Mouse (Mus musculus): ENCODE measurements around the gene Ankrd54.

DNA sequence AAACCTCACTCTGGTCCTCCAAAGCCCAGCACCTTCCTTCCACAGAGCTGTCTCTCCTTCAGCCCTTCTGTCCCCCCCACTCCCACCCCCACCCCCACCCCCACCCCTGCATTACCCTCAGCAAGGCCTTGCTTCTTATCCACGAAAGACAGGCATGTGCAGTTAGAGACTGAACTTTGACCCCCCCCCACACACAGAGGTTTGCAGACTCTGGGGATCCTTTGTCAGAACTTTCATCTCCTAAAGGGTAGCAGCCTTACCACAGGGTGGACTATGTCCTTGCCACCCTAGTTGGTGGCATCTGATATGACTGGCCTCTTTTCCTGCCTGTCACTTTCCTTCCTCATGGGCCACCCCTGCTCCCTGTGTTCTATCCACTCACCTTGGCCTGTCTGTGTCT lies 39.3 kb downstream of the Ankrd54 start:
- TF ChIP-seq CTCF (IDR thresholded peaks at IDR 0.05; ENCODE audit: extremely low read depth, insufficient read length, insufficient replicate concordance, low read depth, low read length) (no peak), POLR2A (IDR thresholded peaks at IDR 0.05; ENCODE audit: low read depth, low read length) (no peak)
